Mouse (Mus musculus) G1E (cell line): ENCODE measurements around the gene Apod. TPM values are rescaled to one million over a fixed set of nuclear protein-coding genes. Genes with fewer than 3 reads are reported as not detected.
"Not testable (repeated sequence)": the region's sequence is repeated elsewhere in the genome, so short reads cannot be mapped to it uniquely, and the experiment has no call there.

Experiments used
- ATAC-seq: 2 replicates; pipeline ENCODE4 v1.8.0; 2016; ENCODE audit warnings: mild to moderate bottlenecking; ENCODE audit not compliant: insufficient number of reproducible peaks, poor library complexity, low FRiP score, severe bottlenecking; ENCODE audit errors: extremely low read depth
- DNase-seq: peaks from one replicate; pipeline ENCODE4 v3.0.0; 2012; ENCODE audit warnings: low spot score
- H3K27me3 ChIP-seq: 2 replicates; pipeline ENCODE4 v1.6.1; 2012; ENCODE audit warnings: mild to moderate bottlenecking, low read length, inconsistent platforms; ENCODE audit not compliant: insufficient read depth
- H3K36me3 ChIP-seq: replicated peaks from 2 replicates; pipeline ENCODE3; 2012; ENCODE audit warnings: mild to moderate bottlenecking, inconsistent platforms
- H3K4me1 ChIP-seq: 2 replicates; pipeline ENCODE4 v1.6.1; 2012; ENCODE audit warnings: low read depth, low read length, inconsistent platforms, mixed read lengths; ENCODE audit not compliant: insufficient read depth
- H3K4me3 ChIP-seq: 2 replicates; pipeline ENCODE4 v1.5.1; 2012; ENCODE audit warnings: low read depth, mild to moderate bottlenecking, inconsistent platforms, low read length, moderate library complexity, mixed read lengths
- H3K9me3 ChIP-seq: replicated peaks from 2 replicates; pipeline ENCODE4 v1.6.1; 2012; ENCODE audit warnings: inconsistent platforms
- CTCF ChIP-seq: IDR thresholded peaks from 2 replicates; pipeline ENCODE4 v1.5.1; 2012; ENCODE audit warnings: low read depth, low read length, inconsistent platforms, mixed read lengths
- GATA1 ChIP-seq: IDR thresholded peaks from 2 replicates; pipeline ENCODE4 v1.6.1; 2012; ENCODE audit warnings: borderline replicate concordance, low read length, inconsistent platforms, mixed read lengths
- GATA2 ChIP-seq: IDR thresholded peaks from 2 replicates; pipeline ENCODE4 v1.6.1; 2012; ENCODE audit warnings: low read depth, low read length, inconsistent platforms, borderline replicate concordance
- POLR2AphosphoS5 ChIP-seq: IDR thresholded peaks from 2 replicates; pipeline ENCODE4 v1.6.1; 2012; ENCODE audit warnings: low read depth, low read length, inconsistent platforms; ENCODE audit not compliant: insufficient replicate concordance
- TAL1 ChIP-seq: conservative IDR thresholded peaks from 2 replicates; pipeline ENCODE4 v1.6.1; 2012; ENCODE audit warnings: low read depth, low read length, inconsistent platforms, mixed read lengths
- polyA plus RNA-seq: library from polyadenylated mRNA; stranded (reverse); fragments of >175 nt; gene quantifications from 2 replicates; pipeline ENCODE4 v1.2.3, GENCODE M21; 2012
- total RNA-seq, 2 experiments: library from RNA; stranded (forward) in 1 of 2; stranded (reverse) in 1 of 2; fragments of 200-1000 nt in 1 of 2; fragments of >200 nt in 1 of 2; fragmentation: Nextera tagmentation in 1 of 2; gene quantifications; 2 replicates each; pipeline ENCODE4 v1.2.3; 2014 to 2017

Gene Apod
- total and polyA plus RNA-seq, 3 experiments, result not detected

DNA sequence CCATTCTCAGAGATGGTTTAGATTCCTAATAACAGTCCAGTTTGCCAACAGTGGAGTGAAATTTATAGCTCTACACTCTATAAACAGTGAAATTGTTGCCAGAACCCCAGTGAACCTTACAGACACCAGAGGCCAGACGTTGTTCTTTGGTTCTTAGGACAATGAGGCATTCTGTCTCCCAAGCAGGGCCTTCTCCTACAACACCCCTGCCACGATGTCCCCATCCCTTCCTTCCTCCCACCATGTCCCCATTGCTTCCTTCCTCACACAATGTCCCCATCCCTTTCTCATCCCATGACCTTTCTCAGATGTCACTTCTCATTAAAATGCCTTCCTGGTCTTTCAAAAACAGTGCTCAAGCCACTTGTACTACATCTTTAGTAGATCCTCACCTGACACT lies 3.8 kb upstream of the Apod start:
- no peaks in the 10 kb centered on the region for H3K36me3 ChIP-seq

GRCm38 (mm10) chr16:31316246-31317143 lies 1.9 kb upstream of the Apod start:
- H3K9me3 ChIP-seq, ATAC-seq, H3K4me1 ChIP-seq, DNase-seq, H3K27me3 ChIP-seq, H3K36me3 ChIP-seq, H3K4me3 ChIP-seq: not testable (repeated sequence)

More for the DNA sequence above, 3.8 kb upstream of the Apod start:
- Histone ChIP-seq H3K27me3 (peaks cover 3% of the 10 kb centered on the region; the same call in 1 of the 2 replicates), H3K4me3 (no peak overlapping the region), H3K4me1 (no peaks in the 10 kb centered on the region), H3K9me3 (no peaks in the 10 kb centered on the region)
- no peak for TF ChIP-seq CTCF
- TF ChIP-seq GATA2, result no peak
- TF ChIP-seq GATA1, result no peak
- TF ChIP-seq POLR2AphosphoS5, result no peak
- no peak for TF ChIP-seq TAL1
- DNase-seq (no peak), ATAC-seq (no peak)

- TF ChIP-seq GATA2 (no peak), TAL1 (no peak), CTCF (no peak), POLR2AphosphoS5 (no peak), GATA1 (no peak)
- Histone ChIP-seq H3K9me3 (no peaks in the 10 kb centered on the region), H3K36me3 (no peaks in the 10 kb centered on the region), H3K4me1 (no peaks in the 10 kb centered on the region), H3K27me3 (peaks cover 10% of the 10 kb centered on the region), H3K4me3 (no peak overlapping the region)
- ATAC-seq (no peak), DNase-seq (no peak)
Measured at GRCm38 (mm10) chr16:31315294-31315693, 686 bp upstream of the Apod start.

DNA sequence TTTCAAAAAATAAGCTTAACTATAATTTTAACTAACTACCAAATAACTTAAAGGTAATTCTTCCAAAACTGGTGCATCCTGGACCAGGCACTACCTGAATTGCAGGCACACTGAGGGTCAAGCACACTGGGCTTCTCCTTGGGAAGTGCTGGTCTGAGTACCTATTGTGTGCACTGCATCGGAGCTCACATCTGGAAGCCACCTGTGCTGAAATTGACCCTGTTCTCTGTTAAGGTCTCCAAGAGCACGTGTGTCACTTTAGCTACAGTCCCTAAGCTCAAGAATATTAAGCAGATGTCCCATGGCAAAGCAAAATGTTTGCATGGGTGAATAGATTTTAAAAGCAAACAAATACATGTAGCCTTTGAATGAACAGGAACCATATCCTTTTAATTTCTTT lies 997 bp downstream of the Apod start:
- Histone ChIP-seq H3K4me3 (no peak overlapping the region), H3K36me3 (no peaks in the 10 kb centered on the region), H3K9me3 (no peaks in the 10 kb centered on the region), H3K27me3 (peaks cover 10% of the 10 kb centered on the region), H3K4me1 (no peaks in the 10 kb centered on the region)
- TF ChIP-seq POLR2AphosphoS5 (no peak), GATA2 (no peak), TAL1 (no peak), CTCF (no peak), GATA1 (no peak)
- ATAC-seq (no peak), DNase-seq (no peak)

DNA sequence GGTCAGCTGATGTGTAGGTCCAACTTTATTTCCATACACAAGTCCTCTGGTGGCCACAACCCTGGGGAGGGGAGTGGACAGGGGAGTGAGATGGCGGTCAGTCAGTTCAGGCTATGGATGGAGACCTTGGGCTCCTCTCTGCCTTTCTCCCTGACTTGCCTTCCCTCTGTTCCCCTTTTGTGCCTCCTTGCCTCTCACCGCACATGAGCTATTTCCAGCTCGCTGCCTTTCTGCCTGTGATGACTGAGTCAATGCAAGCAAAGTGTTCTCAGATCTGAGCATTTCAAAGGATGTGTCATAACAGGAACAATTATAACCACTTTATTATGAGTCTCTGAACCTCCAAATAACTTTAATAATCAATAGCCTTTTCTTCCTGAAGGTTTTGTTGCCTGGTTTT lies 2.3 kb downstream of the Apod start:
- Histone ChIP-seq H3K9me3 (no peaks in the 10 kb centered on the region), H3K4me3 (no peak overlapping the region), H3K27me3 (peaks cover 10% of the 10 kb centered on the region), H3K36me3 (no peaks in the 10 kb centered on the region), H3K4me1 (no peaks in the 10 kb centered on the region)
- TF ChIP-seq POLR2AphosphoS5 (no peak), TAL1 (no peak), CTCF (no peak), GATA2 (no peak), GATA1 (no peak)
- ATAC-seq (no peak), DNase-seq (no peak)

- no peaks in the 10 kb centered on the region for H3K9me3 ChIP-seq
- peaks cover 10% of the 10 kb centered on the region for H3K27me3 ChIP-seq
- TF ChIP-seq CTCF (no peak), GATA2 (no peak), POLR2AphosphoS5 (no peak), TAL1 (no peak), GATA1 (no peak)
- H3K36me3 ChIP-seq, result no peaks in the 10 kb centered on the region
- H3K4me1 ChIP-seq, result no peaks in the 10 kb centered on the region
- no peak overlapping the region for H3K4me3 ChIP-seq
- DNase-seq (no peak), ATAC-seq (no peak)
Measured at GRCm38 (mm10) chr16:31305199-31305919, 9.2 kb downstream of the Apod start.

GRCm38 (mm10) chr16:31303276-31303675 lies 11.3 kb downstream of the Apod start:
- no peak overlapping the region for H3K4me3 ChIP-seq
- H3K9me3 ChIP-seq, result no peaks in the 10 kb centered on the region
- H3K36me3 ChIP-seq, result no peaks in the 10 kb centered on the region
- H3K27me3 ChIP-seq, result peaks cover 23% of the 10 kb centered on the region
- TF ChIP-seq CTCF (no peak), GATA1 (no peak), POLR2AphosphoS5 (no peak), TAL1 (no peak), GATA2 (no peak)
- H3K4me1 ChIP-seq, result no peaks in the 10 kb centered on the region
- no peak for ATAC-seq
- no peak for DNase-seq
